Mouse (Mus musculus) testis, adult 2 months (tissue): ENCODE results near the gene Rsrc2. TPM values are rescaled to one million over a fixed set of nuclear protein-coding genes. Genes with fewer than 3 reads are reported as not detected.

Experiments used
- H3K27ac ChIP-seq: fragments of 200-500 bp; 2 replicates; pipeline ENCODE4 v1.5.1; 2012; ENCODE audit warnings: low read depth, low read length; ENCODE audit not compliant: control insufficient read depth, insufficient read depth
- H3K27me3 ChIP-seq: fragments of 200-500 bp; 2 replicates; pipeline ENCODE4 v1.6.1; 2012; ENCODE audit warnings: mild to moderate bottlenecking, low read length, moderate library complexity; ENCODE audit not compliant: control insufficient read depth, insufficient read depth
- H3K36me3 ChIP-seq: fragments of 200-500 bp; 2 replicates; pipeline ENCODE4 v1.6.1; 2012; ENCODE audit warnings: mild to moderate bottlenecking, low read length; ENCODE audit not compliant: control insufficient read depth, insufficient read depth
- H3K4me1 ChIP-seq: fragments of 200-500 bp; 2 replicates; pipeline ENCODE4 v1.6.1; 2012; ENCODE audit warnings: low read length; ENCODE audit not compliant: control insufficient read depth, insufficient read depth
- H3K4me3 ChIP-seq: fragments of 200-500 bp; 2 replicates; pipeline ENCODE4 v1.5.1; 2012; ENCODE audit warnings: low read depth, mild to moderate bottlenecking, low read length, moderate library complexity, mixed read lengths; ENCODE audit not compliant: control insufficient read depth
- CTCF ChIP-seq: fragments of 200-500 bp; IDR thresholded peaks from 2 replicates; pipeline ENCODE4 v1.5.1; 2012; ENCODE audit warnings: low read depth, mild to moderate bottlenecking, inconsistent platforms, low read length, moderate library complexity; ENCODE audit not compliant: control insufficient read depth, insufficient read depth, insufficient replicate concordance
- POLR2A ChIP-seq: fragments of 200-500 bp; IDR thresholded peaks from 2 replicates; pipeline ENCODE4 v1.6.1; 2012; ENCODE audit warnings: low read depth, mild to moderate bottlenecking, inconsistent platforms, low read length, moderate library complexity; ENCODE audit not compliant: control insufficient read depth
- polyA plus RNA-seq: library from polyadenylated mRNA; depleted of rRNA; stranded (reverse); fragments of >200 nt; gene quantifications from 2 replicates; pipeline ENCODE4 v1.2.3, GENCODE M21; 2012; rRNA removed

Rsrc2 gene
- polyA plus RNA-seq, 1 experiment = 16.0 TPM

DNA sequence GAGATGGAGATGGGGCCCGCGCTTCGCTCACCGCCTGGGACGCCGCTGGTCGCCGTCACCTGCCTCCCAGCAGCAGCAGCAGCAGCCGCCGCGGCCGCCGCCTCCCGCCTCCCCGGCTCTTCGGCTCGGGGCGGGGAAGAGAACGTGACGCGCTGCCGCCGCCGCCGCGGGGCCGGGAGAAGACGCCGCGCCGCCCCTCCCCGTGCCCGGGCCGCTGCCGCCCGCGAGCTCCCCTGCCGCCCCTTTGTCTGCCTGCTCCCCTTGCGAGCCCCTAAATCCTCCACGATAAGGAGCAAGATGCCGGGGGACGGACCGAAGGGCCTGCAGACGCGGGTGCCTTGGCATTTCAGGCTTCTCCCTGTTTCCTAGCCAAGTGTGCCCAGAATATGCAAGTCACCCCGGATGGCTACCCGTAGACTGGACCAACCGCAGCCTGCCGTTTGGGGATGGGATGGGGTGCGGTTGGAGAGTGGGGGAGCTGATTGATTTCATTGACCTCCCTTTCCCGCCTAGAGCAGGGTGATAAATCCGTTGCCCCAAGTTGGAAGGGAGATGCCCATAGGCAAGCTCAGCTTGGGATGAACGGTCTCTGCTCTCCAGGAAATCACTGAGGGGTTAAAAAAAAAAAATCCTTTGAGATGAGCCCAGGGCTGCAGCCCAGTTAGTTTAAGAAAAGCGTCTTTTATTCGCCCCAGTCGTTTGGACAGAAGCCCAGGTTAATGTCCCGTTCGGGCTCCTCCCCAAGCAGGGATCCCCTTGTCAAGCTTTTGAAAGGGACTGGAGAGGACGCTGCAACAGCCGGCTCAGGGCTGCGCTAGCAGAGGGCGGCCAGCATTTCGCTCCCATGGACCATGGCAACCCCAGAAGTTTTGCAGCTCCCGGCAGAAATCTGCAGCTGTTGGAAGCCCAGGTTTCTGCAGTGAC lies 64.7 kb downstream of the Rsrc2 start, which contains the start of gene Clip1:
Gene Clip1, minus strand, starts transcription at position 398 of the 924 bp plus-strand sequence.
- Histone ChIP-seq H3K4me1 (peaks cover 6% of the 10 kb centered on the region), H3K4me3 (peak within 1 kb of the TSS; percentile 95), H3K36me3 (no peaks in the 10 kb centered on the region), H3K27me3 (no peaks in the 10 kb centered on the region), H3K27ac (peak within 1 kb of the TSS; percentile 81)
- TF ChIP-seq CTCF = no peak
- TF ChIP-seq POLR2A = peak; percentile 41; the same call in 1 of the 2 replicates

DNA sequence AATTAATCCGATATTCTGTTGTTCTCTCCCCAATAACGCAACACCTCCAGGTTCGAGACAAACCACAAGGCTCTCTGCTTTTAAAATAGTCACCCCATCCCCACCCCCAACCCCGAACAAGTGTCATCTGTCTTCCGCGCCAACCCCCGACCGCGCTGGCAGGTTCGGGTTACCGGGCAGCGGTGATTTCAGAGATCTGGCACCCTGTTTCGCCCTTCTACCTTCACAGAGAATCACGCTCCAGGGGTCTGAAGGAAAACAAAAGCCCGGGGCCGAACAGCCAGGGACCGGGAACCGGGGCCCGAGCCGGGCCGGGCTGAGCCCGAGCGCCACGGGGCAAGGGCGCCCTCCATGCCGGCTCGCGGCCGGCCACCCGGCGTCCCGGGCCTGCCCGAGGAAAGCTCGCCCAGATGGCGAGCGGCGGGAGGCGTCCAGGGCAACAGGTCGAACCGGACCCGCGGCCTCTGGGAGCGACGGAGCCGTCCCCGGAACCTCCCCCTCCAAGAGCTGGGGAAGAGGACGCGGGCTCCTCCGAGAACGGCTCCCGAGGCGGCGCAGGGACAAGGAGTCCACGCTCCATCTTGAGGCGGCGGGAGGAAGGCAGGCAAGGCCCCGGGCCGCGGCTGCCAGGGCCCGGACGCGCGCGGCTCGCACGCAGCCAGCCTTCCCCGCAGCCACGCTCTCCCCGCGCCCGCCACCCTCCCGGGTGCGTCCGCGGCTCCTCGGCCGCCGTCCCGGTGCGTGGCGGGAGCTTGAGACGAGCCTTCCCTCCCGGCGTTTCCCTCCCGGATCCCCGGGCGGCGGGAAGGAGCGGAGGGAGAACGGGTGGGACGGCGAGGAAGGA lies 65.6 kb downstream of the Rsrc2 start:
- H3K27me3 ChIP-seq = no peaks in the 10 kb centered on the region
- TF ChIP-seq POLR2A (no peak), CTCF (no peak)

DNA sequence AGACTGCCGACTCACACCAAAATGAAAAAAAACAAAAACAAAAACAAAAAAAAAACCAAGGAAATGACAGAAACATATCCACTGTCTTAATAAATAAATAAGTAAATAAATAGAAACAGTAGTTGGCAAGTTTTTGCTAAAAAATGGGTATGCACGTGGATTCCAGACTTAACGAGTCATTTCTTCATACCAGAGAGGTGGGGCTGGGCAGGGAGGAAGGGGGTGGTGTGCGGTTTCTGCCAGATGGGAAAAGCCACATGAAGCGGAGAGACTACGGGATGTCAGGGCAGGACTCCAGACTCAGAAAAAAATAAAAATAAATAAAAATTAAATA lies 66.2 kb downstream of the Rsrc2 start:
- Histone ChIP-seq H3K4me1 (peaks cover 8% of the 10 kb centered on the region), H3K36me3 (no peaks in the 10 kb centered on the region), H3K4me3 (no peak overlapping the region), H3K27me3 (no peaks in the 10 kb centered on the region), H3K27ac (no peak overlapping the region)
- TF ChIP-seq CTCF (no peak), POLR2A (no peak)

More for the DNA sequence above, 65.6 kb downstream of the Rsrc2 start:
- H3K27ac ChIP-seq = peak overlapping the region; percentile 81
- H3K36me3 ChIP-seq = no peaks in the 10 kb centered on the region
- H3K4me1 ChIP-seq = peaks cover 8% of the 10 kb centered on the region
- peak overlapping the region; percentile 95 for H3K4me3 ChIP-seq

DNA sequence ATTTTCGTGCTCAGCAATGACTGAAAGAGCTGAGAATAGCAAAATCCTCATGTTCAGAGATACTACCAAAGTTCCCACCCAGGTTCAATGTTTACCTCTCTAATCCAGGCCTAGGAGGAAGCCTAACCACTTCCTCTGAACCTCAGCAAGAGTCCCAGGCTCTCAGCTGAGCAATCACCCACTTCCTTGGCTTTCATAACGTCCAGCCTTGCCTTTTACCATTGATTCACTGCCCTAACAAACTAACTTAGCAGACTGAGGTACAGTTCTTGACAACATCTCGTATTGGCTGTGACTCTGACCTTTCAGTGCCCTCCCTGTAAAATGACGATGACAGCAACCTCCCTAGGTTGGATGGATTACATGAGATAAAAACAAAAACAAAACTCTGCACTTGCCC lies 66.8 kb downstream of the Rsrc2 start:
- H3K4me3 ChIP-seq = no peak overlapping the region
- no peaks in the 10 kb centered on the region for H3K36me3 ChIP-seq
- H3K27me3 ChIP-seq = no peaks in the 10 kb centered on the region
- H3K4me1 ChIP-seq = peaks cover 8% of the 10 kb centered on the region
- TF ChIP-seq CTCF = no peak
- no peak for TF ChIP-seq POLR2A
- H3K27ac ChIP-seq = no peak overlapping the region

DNA sequence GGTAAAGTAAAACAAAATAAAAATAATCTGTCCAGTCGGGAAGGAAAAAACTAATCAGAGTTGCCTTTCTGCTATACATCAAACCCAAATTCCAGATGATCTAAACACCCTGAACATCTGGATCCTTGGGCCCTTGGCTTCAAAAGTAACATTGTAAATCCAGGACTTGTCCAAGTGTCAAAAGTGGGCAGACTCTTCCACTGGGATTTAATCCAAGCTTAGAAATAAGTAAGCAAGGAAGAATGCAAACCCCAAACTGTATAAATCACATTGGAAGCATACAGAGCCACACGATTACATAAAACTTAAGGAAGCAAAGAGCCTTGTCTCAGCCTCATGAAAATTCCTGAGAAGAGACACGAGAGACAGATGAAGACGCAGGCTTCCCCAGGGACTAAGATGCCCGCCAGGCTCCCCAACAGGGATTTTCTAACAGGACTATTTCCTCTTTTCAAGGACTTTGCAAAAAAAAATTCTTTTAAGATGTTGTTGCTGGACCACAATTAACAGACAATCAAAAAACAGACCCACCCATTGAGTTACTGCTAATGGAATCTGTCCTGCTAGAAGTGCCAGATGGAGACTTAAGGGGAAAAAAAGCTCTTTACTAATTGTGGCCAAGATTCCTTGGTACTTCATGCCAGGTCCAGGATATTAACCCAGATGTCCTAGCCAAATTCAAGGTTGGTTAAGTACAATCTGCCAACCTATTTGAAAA lies 69.5 kb downstream of the Rsrc2 start:
- peaks cover 5% of the 10 kb centered on the region for H3K4me1 ChIP-seq
- no peaks in the 10 kb centered on the region for H3K27me3 ChIP-seq
- TF ChIP-seq POLR2A (no peak), CTCF (no peak)
- H3K27ac ChIP-seq = no peak overlapping the region
- no peak overlapping the region for H3K4me3 ChIP-seq
- no peaks in the 10 kb centered on the region for H3K36me3 ChIP-seq

DNA sequence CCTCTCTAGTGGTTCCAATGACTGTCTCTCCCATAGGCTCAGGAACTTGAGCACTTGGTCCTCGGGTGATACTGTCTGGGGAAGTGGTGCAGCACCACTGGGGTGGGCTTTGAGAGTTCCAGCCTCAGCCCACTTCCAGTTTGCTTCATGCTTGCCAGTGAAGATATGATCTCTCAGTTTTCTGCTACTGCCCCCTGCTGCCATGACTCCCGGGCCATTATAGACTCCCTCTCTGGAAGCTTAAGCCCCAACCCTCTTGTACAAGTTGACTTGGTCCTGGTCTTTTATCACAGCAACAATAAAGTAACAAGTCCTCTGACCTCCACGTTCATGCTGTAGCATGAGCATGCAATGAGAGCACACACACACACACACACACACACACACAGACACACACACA lies 70.1 kb downstream of the Rsrc2 start:
- no peak overlapping the region for H3K4me3 ChIP-seq
- no peaks in the 10 kb centered on the region for H3K36me3 ChIP-seq
- peaks cover 4% of the 10 kb centered on the region; the same call in 1 of the 2 replicates for H3K4me1 ChIP-seq
- no peak overlapping the region for H3K27ac ChIP-seq
- TF ChIP-seq POLR2A (no peak), CTCF (no peak)
- no peaks in the 10 kb centered on the region for H3K27me3 ChIP-seq

Other genes with a start within 250 kb of the Rsrc2 start
- gene B3gnt4, start 239.0 kb downstream of the Rsrc2 start, polyA plus RNA-seq = 19.2 and 19.5 TPM in 2 replicates
- gene Diablo, start 225.2 kb downstream of the Rsrc2 start, polyA plus RNA-seq = 325 and 367 TPM in 2 replicates
- gene Gm49027, start 223.9 kb downstream of the Rsrc2 start, polyA plus RNA-seq = 5.1 and 5.2 TPM in 2 replicates
- 5.3 and 5.8 TPM in 2 replicates for gene Vps33a, start 176.4 kb downstream of the Rsrc2 start, polyA plus RNA-seq
- gene Clip1, start 64.8 kb downstream of the Rsrc2 start, polyA plus RNA-seq = 96.1 and 101 TPM in 2 replicates
- 49.2 and 54.8 TPM in 2 replicates for gene Zcchc8, start 28.3 kb downstream of the Rsrc2 start, polyA plus RNA-seq
- gene Kntc1, start 302 bp upstream of the Rsrc2 start, polyA plus RNA-seq = 10.0 and 11.3 TPM in 2 replicates
- gene Hcar2, start 116.1 kb upstream of the Rsrc2 start, polyA plus RNA-seq = 0.05 and 0.11 TPM in 2 replicates
- gene Hcar1, start 130.6 kb upstream of the Rsrc2 start, polyA plus RNA-seq = 0.05 and 0.17 TPM in 2 replicates
- 40.6 and 55.0 TPM in 2 replicates for gene Denr, start 157.8 kb upstream of the Rsrc2 start, polyA plus RNA-seq
- 10.8 and 12.3 TPM in 2 replicates for gene Gm43518, start 178.0 kb upstream of the Rsrc2 start, polyA plus RNA-seq
- gene Ccdc62, start 181.3 kb upstream of the Rsrc2 start, polyA plus RNA-seq = 70.8 and 79.8 TPM in 2 replicates
- 8.7 and 11.0 TPM in 2 replicates for gene Hip1r, start 224.2 kb upstream of the Rsrc2 start, polyA plus RNA-seq